Mouse (Mus musculus) forebrain, embryonic 10.5 days (tissue): ENCODE measurements around the gene Gm39653. TPM values are rescaled to one million over a fixed set of nuclear protein-coding genes. Genes with fewer than 3 reads are reported as not detected.

ENCODE experiments used
- DNase-seq: peaks from one replicate; pipeline ENCODE4 v3.0.0-alpha.2; 2017; ENCODE audit warnings: low spot score; ENCODE audit errors: extremely low spot score
- H3K27ac ChIP-seq: fragments of 300-500 bp; sonication (generic); 2 replicates; pipeline ENCODE4 v1.5.1; 2016; ENCODE audit warnings: mild to moderate bottlenecking
- H3K27me3 ChIP-seq: fragments of 300-500 bp; sonication (generic); 2 replicates; pipeline ENCODE4 v1.6.1; 2016; ENCODE audit warnings: mild to moderate bottlenecking; ENCODE audit not compliant: poor library complexity, severe bottlenecking
- H3K36me3 ChIP-seq: fragments of 300-500 bp; sonication (generic); replicated peaks from 2 replicates; pipeline ENCODE4 v1.6.1; 2016; ENCODE audit warnings: mild to moderate bottlenecking, moderate library complexity
- H3K4me1 ChIP-seq: fragments of 300-500 bp; sonication (generic); 2 replicates; pipeline ENCODE4 v1.6.1; 2016
- H3K4me3 ChIP-seq: fragments of 300-500 bp; sonication (generic); 2 replicates; pipeline ENCODE4 v1.5.1; 2016; ENCODE audit warnings: mild to moderate bottlenecking, moderate library complexity
- H3K9me3 ChIP-seq: fragments of 300-500 bp; sonication (generic); 2 replicates; pipeline ENCODE4 v1.6.1; 2016; ENCODE audit warnings: mild to moderate bottlenecking, moderate library complexity
- WGBS: fragments of 180-500 bp; shearing (Covaris S2); methylation state at CpG from one replicate; pipeline ENCODE4 v1.1.7; 2016; 5-methylcytosine and 5-hydroxymethylcytosine counted together
- polyA plus RNA-seq: library from polyadenylated mRNA; unstranded; fragments of >200 nt; fragmentation: Nextera tagmentation; extraction: Ambion mirVana; gene quantifications from 2 replicates; pipeline ENCODE4 v1.2.1, GENCODE M21; 2016

Gm39653 gene
- not detected in 2 replicates for polyA plus RNA-seq

- 80% methylated on average over 3 of the region's 3 CpGs for WGBS
Observed at GRCm38 (mm10) chr1:63615668-63616067, at the start of gene Gm39653. Gene Gm39653, plus strand, starts transcription at chr1:63615968.

GRCm38 (mm10) chr1:63566501-63566900 lies 49.3 kb upstream of the Gm39653 start:
- H3K9me3 ChIP-seq: no peaks in the 10 kb centered on the region
- WGBS: 25% methylated on average over 7 of the region's 7 CpGs
- H3K27me3 ChIP-seq: no peaks in the 10 kb centered on the region
- H3K36me3 ChIP-seq: no peaks in the 10 kb centered on the region
- H3K4me1 ChIP-seq: peaks cover 24% of the 10 kb centered on the region
- H3K27ac ChIP-seq: peak overlapping the region; percentile 51
- H3K4me3 ChIP-seq: no peak overlapping the region
- DNase-seq: no peak

More at GRCm38 (mm10) chr1:63615668-63616067, at the start of gene Gm39653:
- Histone ChIP-seq H3K4me1 (peaks cover 7% of the 10 kb centered on the region), H3K36me3 (no peaks in the 10 kb centered on the region), H3K4me3 (no peak within 1 kb of the TSS), H3K27me3 (peaks cover 11% of the 10 kb centered on the region), H3K27ac (no peak within 1 kb of the TSS), H3K9me3 (no peaks in the 10 kb centered on the region)
- DNase-seq: no peak

- Histone ChIP-seq H3K27ac (no peak overlapping the region), H3K4me1 (peaks cover 24% of the 10 kb centered on the region), H3K9me3 (no peaks in the 10 kb centered on the region), H3K4me3 (no peak overlapping the region), H3K36me3 (no peaks in the 10 kb centered on the region), H3K27me3 (no peaks in the 10 kb centered on the region)
- DNase-seq: no peak
- 70% methylated on average over 4 of the region's 4 CpGs for WGBS
Observed at GRCm38 (mm10) chr1:63567031-63567430, 48.7 kb upstream of the Gm39653 start.

GRCm38 (mm10) chr1:63572229-63572628 lies 43.5 kb upstream of the Gm39653 start:
- H3K36me3 ChIP-seq: no peaks in the 10 kb centered on the region
- no peak overlapping the region for H3K4me3 ChIP-seq
- no peaks in the 10 kb centered on the region; the same call in 1 of the 2 replicates for H3K27me3 ChIP-seq
- no peak overlapping the region for H3K27ac ChIP-seq
- DNase-seq: no peak
- H3K9me3 ChIP-seq: no peaks in the 10 kb centered on the region
- WGBS: 89% methylated on average over 7 of the region's 7 CpGs
- peaks cover 41% of the 10 kb centered on the region for H3K4me1 ChIP-seq

- peak; percentile 63 for DNase-seq
- Histone ChIP-seq H3K4me1 (peaks cover 47% of the 10 kb centered on the region), H3K9me3 (no peaks in the 10 kb centered on the region), H3K4me3 (no peak overlapping the region), H3K36me3 (no peaks in the 10 kb centered on the region), H3K27me3 (peaks cover 3% of the 10 kb centered on the region; the same call in 1 of the 2 replicates), H3K27ac (peak overlapping the region; percentile 73)
- 55% methylated on average over 6 of the region's 6 CpGs for whole genome bisulfite sequencing
Observed at GRCm38 (mm10) chr1:63573432-63573831, 42.3 kb upstream of the Gm39653 start.

GRCm38 (mm10) chr1:63573864-63574611 lies 41.7 kb upstream of the Gm39653 start:
- Histone ChIP-seq H3K9me3 (no peaks in the 10 kb centered on the region), H3K4me1 (peaks cover 47% of the 10 kb centered on the region), H3K27ac (peak overlapping the region; percentile 73), H3K4me3 (no peak overlapping the region), H3K36me3 (no peaks in the 10 kb centered on the region), H3K27me3 (peaks cover 3% of the 10 kb centered on the region; the same call in 1 of the 2 replicates)
- WGBS: 76% methylated on average over 12 of the region's 12 CpGs
- DNase-seq: no peak

GRCm38 (mm10) chr1:63576803-63577202 lies 39.0 kb upstream of the Gm39653 start:
- no peak overlapping the region for H3K27ac ChIP-seq
- no peaks in the 10 kb centered on the region for H3K36me3 ChIP-seq
- H3K4me1 ChIP-seq: peaks cover 47% of the 10 kb centered on the region
- 18% methylated on average over 5 of the region's 5 CpGs for WGBS
- no peaks in the 10 kb centered on the region for H3K9me3 ChIP-seq
- no peak overlapping the region for H3K4me3 ChIP-seq
- no peak for DNase-seq
- H3K27me3 ChIP-seq: peaks cover 3% of the 10 kb centered on the region; the same call in 1 of the 2 replicates

- Histone ChIP-seq H3K4me3 (no peak overlapping the region), H3K4me1 (peaks cover 27% of the 10 kb centered on the region), H3K36me3 (no peaks in the 10 kb centered on the region), H3K27me3 (peaks cover 3% of the 10 kb centered on the region; the same call in 1 of the 2 replicates), H3K27ac (no peak overlapping the region), H3K9me3 (no peaks in the 10 kb centered on the region)
- WGBS: 95% methylated on average over 8 of the region's 8 CpGs
- DNase-seq: no peak
Observed at GRCm38 (mm10) chr1:63579153-63579552, 36.6 kb upstream of the Gm39653 start.

- no peak overlapping the region for H3K4me3 ChIP-seq
- H3K27ac ChIP-seq: peak overlapping the region; percentile 25; the same call in 1 of the 2 replicates
- WGBS: 81% methylated on average over 7 of the region's 7 CpGs
- no peaks in the 10 kb centered on the region; the same call in 1 of the 2 replicates for H3K9me3 ChIP-seq
- no peaks in the 10 kb centered on the region for H3K4me1 ChIP-seq
- H3K27me3 ChIP-seq: no peaks in the 10 kb centered on the region
- no peak for DNase-seq
- H3K36me3 ChIP-seq: no peaks in the 10 kb centered on the region
Observed at GRCm38 (mm10) chr1:63586869-63587268, 28.9 kb upstream of the Gm39653 start.

- Histone ChIP-seq H3K4me3 (no peak overlapping the region), H3K36me3 (no peaks in the 10 kb centered on the region), H3K9me3 (no peaks in the 10 kb centered on the region), H3K4me1 (no peaks in the 10 kb centered on the region), H3K27me3 (no peaks in the 10 kb centered on the region), H3K27ac (no peak overlapping the region)
- no peak for DNase-seq
- WGBS: 70% methylated on average over 3 of the region's 3 CpGs
Observed at GRCm38 (mm10) chr1:63603870-63604500, 11.8 kb upstream of the Gm39653 start.

- no peaks in the 10 kb centered on the region for H3K9me3 ChIP-seq
- H3K27me3 ChIP-seq: peaks cover 11% of the 10 kb centered on the region
- H3K36me3 ChIP-seq: no peaks in the 10 kb centered on the region
- peaks cover 7% of the 10 kb centered on the region for H3K4me1 ChIP-seq
- H3K4me3 ChIP-seq: no peak overlapping the region
- 89% methylated on average over 4 of the region's 4 CpGs for WGBS
- DNase-seq: no peak
- no peak overlapping the region for H3K27ac ChIP-seq
Observed at GRCm38 (mm10) chr1:63609613-63610012, 6.2 kb upstream of the Gm39653 start.

GRCm38 (mm10) chr1:63614594-63614993 lies 1.2 kb upstream of the Gm39653 start:
- Histone ChIP-seq H3K27me3 (peaks cover 11% of the 10 kb centered on the region), H3K27ac (no peak overlapping the region), H3K9me3 (no peaks in the 10 kb centered on the region), H3K4me1 (peaks cover 7% of the 10 kb centered on the region), H3K36me3 (no peaks in the 10 kb centered on the region), H3K4me3 (peak overlapping the region; percentile 30; the same call in 1 of the 2 replicates)
- WGBS: 2% methylated on average over 11 of the region's 11 CpGs
- DNase-seq: peak; percentile 62

GRCm38 (mm10) chr1:63628211-63628610 lies 12.4 kb downstream of the Gm39653 start:
- WGBS: 69% methylated on average over 2 of the region's 2 CpGs
- no peak overlapping the region for H3K27ac ChIP-seq
- DNase-seq: no peak
- no peaks in the 10 kb centered on the region for H3K27me3 ChIP-seq
- H3K9me3 ChIP-seq: peaks cover 10% of the 10 kb centered on the region
- H3K4me1 ChIP-seq: no peaks in the 10 kb centered on the region
- H3K4me3 ChIP-seq: no peak overlapping the region
- no peaks in the 10 kb centered on the region for H3K36me3 ChIP-seq
